Mouse (Mus musculus): Measurements from ENCODE around the gene Vav2. TPM values are rescaled to one million over a fixed set of nuclear protein-coding genes. Genes with fewer than 3 reads are reported as not detected.
A peak's percentile ranks its signal among the peaks of the same experiment; 100 is the strongest.

The Vav2 gene
- polyA plus RNA-seq, 1 experiment from 2014 or later, result 7.5 TPM

DNA sequence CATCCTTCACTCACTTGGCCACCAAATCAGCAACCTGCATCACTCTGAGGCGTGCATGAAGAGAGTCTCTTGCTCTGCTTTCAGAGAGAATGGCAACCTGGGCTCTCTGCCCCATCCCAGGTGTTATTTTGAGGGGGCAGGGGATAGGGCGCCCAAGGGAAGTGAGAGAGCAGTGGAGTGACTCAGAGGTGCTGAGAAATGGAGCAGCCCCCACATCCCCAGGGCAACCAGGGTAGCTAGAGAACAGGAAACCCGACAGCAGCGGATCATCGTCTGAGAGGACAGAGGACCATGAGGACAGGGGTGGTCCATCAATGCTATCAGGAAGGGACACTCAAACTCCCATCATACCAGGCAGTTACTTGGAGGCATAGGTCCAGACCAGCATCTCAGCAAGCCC, 19.9 kb downstream of the Vav2 start:
- ATAC-seq (replicated peaks; ENCODE audit: low FRiP score, low TSS enrichment, low read depth), result no peak
- H3K4me1 ChIP-seq (replicated peaks; ENCODE audit: control insufficient read depth, insufficient read depth, low read length), result peaks cover 29% of the 10 kb centered on the region
- 90% methylated on average over 5 of the region's 5 CpGs for WGBS

DNA sequence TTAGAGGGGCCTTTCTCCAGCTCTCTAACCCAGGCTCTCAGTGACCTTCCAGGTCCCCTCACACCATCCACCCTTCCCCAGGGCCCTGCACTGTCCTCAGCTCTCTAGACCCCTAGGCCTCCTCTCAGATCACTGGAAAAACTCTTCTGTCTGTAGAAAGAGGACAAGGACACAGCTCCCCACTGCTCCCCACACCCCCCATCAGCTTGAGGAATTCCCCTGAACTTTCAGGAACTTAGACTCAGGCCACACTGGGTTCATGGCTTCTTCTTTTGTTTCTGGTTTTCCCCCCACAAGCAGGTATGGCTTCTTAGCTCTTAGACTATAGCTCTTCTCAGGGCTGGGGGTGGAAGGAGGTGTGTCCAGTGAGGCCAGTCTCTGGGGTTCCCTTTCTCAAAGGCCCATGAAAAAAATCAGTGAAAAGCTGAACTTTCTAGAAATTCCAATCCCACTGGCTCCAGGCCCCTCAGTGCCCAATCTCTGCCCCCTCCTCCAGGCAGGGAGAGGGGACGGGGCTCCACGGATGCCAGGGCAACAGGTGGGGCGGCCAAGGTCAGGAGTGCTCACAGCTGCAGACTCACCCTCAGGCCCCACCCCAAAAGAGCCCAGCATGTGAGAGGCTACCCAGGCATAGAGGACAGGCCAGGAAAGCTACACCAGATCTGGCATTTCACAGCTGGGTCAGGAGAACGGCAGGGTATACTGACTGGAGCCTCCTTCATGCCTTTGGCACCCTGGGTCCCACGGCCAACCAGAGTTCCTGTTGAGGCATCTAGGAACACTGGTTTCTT, 21.5 kb downstream of the Vav2 start:
- Histone ChIP-seq H3K4me2 (ENCODE audit: low read length) (no peak overlapping the region), H3K27me3 (replicated peaks; ENCODE audit: control insufficient read depth, insufficient read depth, low read length) (no peaks in the 10 kb centered on the region), H3K4me1 (replicated peaks; ENCODE audit: control insufficient read depth, insufficient read depth, low read length) (peaks cover 19% of the 10 kb centered on the region), H3K9me3 (ENCODE audit: control insufficient read depth, low read length) (no peaks in the 10 kb centered on the region), H3K27ac (ENCODE audit: low read depth) (no peak overlapping the region), H3K36me3 (ENCODE audit: control insufficient read depth, insufficient read depth, low read length) (no peaks in the 10 kb centered on the region), H3K4me3 (ENCODE audit: low read depth, low read length) (no peak overlapping the region), H3K9ac (ENCODE audit: low read length) (no peak overlapping the region)
- WGBS, result 47% methylated on average over 5 of the region's 5 CpGs
- DNase-seq (ENCODE audit: low spot score) (peak; percentile 50), ATAC-seq (replicated peaks; ENCODE audit: low FRiP score, low TSS enrichment, low read depth) (no peak)

More for the DNA sequence above, 19.9 kb downstream of the Vav2 start:
- H3K4me2 ChIP-seq (ENCODE audit: low read length), result no peak overlapping the region
- no peaks in the 10 kb centered on the region for H3K27me3 ChIP-seq (replicated peaks; ENCODE audit: control insufficient read depth, insufficient read depth, low read length)
- no peak overlapping the region for H3K27ac ChIP-seq (ENCODE audit: low read depth)
- H3K4me3 ChIP-seq (ENCODE audit: low read depth, low read length), result no peak overlapping the region
- no peaks in the 10 kb centered on the region for H3K36me3 ChIP-seq (ENCODE audit: control insufficient read depth, insufficient read depth, low read length)
- no peaks in the 10 kb centered on the region for H3K9me3 ChIP-seq (ENCODE audit: control insufficient read depth, low read length)
- DNase-seq (ENCODE audit: low spot score), result no peak
- no peak overlapping the region for H3K9ac ChIP-seq (ENCODE audit: low read length)

DNA sequence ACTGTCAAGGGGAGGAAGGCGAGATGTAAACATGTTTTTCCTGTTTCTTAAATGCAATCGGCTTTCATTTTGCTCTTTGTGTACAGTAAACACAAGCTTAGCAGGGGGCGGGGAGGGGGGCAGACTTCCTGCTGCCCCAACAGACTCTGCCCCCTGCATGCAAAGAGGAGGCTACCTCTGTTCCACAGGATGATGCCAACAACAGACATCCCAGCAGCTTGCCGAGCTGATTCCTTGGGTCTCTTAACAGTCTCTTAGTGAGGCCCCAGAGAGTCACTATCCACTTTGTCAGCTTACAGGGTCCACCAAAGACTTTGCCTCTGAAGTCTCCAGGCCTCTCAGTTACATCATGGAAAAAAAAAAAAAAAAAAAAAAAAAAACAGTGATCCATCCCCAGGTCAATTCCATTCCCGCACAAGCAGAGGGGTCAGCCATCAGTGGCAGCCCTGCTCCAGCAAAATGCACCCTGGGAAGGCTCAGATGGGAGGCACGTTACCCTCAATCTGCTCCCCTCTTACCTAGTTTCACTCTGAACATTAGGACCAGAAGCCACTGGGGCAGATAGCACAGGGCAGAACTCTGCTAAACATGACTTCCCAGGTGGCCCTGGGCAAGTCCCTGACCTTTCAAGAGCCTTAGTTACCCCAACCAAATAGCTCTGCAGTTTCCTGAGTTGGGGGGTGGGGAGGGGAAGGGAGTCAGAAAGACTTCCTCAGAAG, 22.3 kb downstream of the Vav2 start:
- Histone ChIP-seq H3K4me3 (ENCODE audit: low read depth, low read length) (no peak overlapping the region), H3K4me2 (ENCODE audit: low read length) (no peak overlapping the region), H3K9ac (ENCODE audit: low read length) (no peak overlapping the region), H3K36me3 (ENCODE audit: control insufficient read depth, insufficient read depth, low read length) (no peaks in the 10 kb centered on the region), H3K4me1 (replicated peaks; ENCODE audit: control insufficient read depth, insufficient read depth, low read length) (peaks cover 19% of the 10 kb centered on the region), H3K27me3 (replicated peaks; ENCODE audit: control insufficient read depth, insufficient read depth, low read length) (no peaks in the 10 kb centered on the region), H3K9me3 (ENCODE audit: control insufficient read depth, low read length) (no peaks in the 10 kb centered on the region), H3K27ac (ENCODE audit: low read depth) (no peak overlapping the region)
- ATAC-seq (replicated peaks; ENCODE audit: low FRiP score, low TSS enrichment, low read depth), result no peak
- peak; percentile 50 for DNase-seq (ENCODE audit: low spot score)
- 43% methylated on average over 6 of the region's 6 CpGs for WGBS

DNA sequence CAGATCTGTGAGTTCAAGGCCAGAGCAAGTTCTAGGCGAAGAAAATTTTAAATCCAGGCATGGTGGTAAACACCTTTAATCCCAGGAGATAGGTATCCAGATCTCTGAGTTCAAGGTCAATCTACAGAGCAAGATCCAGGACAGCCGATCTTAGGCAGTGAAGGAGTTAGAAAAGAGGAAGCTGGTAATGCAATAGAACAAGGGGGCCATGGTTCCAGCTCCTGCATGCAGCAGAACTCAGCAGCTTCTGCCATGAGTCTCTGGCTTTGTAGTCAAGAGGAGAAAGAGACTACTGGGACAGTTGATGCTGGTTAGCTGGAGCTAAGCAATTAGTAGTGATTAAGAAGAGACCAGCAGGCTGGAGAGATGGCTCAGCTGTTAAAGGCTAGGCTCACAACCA, 25.3 kb downstream of the Vav2 start:
- Histone ChIP-seq H3K9me3 (ENCODE audit: control insufficient read depth, low read length) (no peaks in the 10 kb centered on the region), H3K4me1 (replicated peaks; ENCODE audit: control insufficient read depth, insufficient read depth, low read length) (peaks cover 19% of the 10 kb centered on the region), H3K4me3 (ENCODE audit: low read depth, low read length) (no peak overlapping the region), H3K27ac (ENCODE audit: low read depth) (no peak overlapping the region), H3K27me3 (replicated peaks; ENCODE audit: control insufficient read depth, insufficient read depth, low read length) (no peaks in the 10 kb centered on the region), H3K4me2 (ENCODE audit: low read length) (no peak overlapping the region), H3K36me3 (ENCODE audit: control insufficient read depth, insufficient read depth, low read length) (no peaks in the 10 kb centered on the region), H3K9ac (ENCODE audit: low read length) (no peak overlapping the region)
- no peak for DNase-seq (ENCODE audit: low spot score)
- ATAC-seq (replicated peaks; ENCODE audit: low FRiP score, low TSS enrichment, low read depth), result no peak
- 69% methylated on average over 2 of the region's 2 CpGs for WGBS

DNA sequence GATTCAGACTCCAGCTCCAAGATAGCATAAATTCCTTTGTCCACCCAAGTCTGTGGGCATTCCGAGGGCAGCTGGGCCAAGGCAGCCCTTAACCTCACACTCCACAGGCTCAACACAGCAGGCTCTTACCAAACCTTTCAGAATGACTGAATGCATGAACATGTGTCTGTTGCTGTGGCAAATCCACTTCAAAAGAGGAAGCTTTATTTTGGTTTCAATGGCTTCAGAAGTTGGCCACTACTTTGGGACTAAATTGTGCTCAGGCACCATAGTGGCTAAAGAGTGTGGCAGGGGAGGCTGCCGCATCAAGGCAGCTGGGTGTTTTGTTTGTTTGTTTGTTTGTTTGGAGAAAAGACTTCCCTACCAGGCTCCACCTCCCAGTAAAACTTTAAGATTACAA, 26.8 kb downstream of the Vav2 start:
- Histone ChIP-seq H3K27me3 (replicated peaks; ENCODE audit: control insufficient read depth, insufficient read depth, low read length) (no peaks in the 10 kb centered on the region), H3K9me3 (ENCODE audit: control insufficient read depth, low read length) (no peaks in the 10 kb centered on the region), H3K27ac (ENCODE audit: low read depth) (no peak overlapping the region), H3K36me3 (ENCODE audit: control insufficient read depth, insufficient read depth, low read length) (no peaks in the 10 kb centered on the region), H3K9ac (ENCODE audit: low read length) (no peak overlapping the region), H3K4me1 (replicated peaks; ENCODE audit: control insufficient read depth, insufficient read depth, low read length) (peaks cover 18% of the 10 kb centered on the region), H3K4me3 (ENCODE audit: low read depth, low read length) (no peak overlapping the region), H3K4me2 (ENCODE audit: low read length) (no peak overlapping the region)
- no peak for DNase-seq (ENCODE audit: low spot score)
- WGBS, result 96% methylated on average over 2 of the region's 2 CpGs
- ATAC-seq (replicated peaks; ENCODE audit: low FRiP score, low TSS enrichment, low read depth), result no peak

DNA sequence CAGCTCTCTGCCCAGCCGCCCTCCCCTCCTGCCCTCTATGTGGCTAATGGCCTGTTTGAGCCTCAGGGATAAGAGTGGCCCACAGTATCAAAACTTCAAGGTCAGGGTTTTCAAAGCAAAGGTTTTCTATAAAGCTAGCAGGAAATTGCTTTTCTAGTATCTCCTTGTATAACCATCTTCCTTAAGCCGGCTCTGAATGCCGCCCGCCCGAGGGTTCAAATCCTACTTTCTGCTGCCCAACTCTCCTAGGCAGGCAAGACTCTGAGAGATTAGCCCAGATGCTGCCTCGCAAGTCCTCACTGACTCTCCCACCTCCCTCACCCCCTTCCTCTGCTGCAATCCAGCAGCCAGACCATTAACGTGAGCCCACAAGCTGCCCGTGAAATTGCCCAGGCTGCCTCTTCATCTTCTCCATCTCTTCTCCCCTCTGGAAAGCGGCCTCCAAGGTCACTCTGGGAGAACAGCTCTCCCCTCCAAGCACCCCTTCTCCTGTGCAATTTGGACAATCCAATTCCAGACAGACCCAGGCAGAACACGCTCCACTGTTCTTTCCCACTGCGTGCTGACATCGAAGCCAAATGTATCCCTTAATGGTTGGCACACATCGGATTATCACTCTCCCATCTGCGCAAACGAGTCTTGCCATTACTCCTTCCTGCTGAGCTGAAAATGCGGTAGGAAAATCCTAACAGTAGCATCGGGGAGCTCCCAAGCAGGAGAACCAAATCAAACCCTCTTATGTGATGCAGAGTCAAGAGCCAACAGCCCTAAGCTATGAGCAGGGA, 30.0 kb downstream of the Vav2 start:
- H3K4me3 ChIP-seq (ENCODE audit: low read depth, low read length), result no peak overlapping the region
- H3K27me3 ChIP-seq (replicated peaks; ENCODE audit: control insufficient read depth, insufficient read depth, low read length), result no peaks in the 10 kb centered on the region
- H3K4me1 ChIP-seq (replicated peaks; ENCODE audit: control insufficient read depth, insufficient read depth, low read length), result peaks cover 14% of the 10 kb centered on the region
- DNase-seq (ENCODE audit: low spot score) (no peak), ATAC-seq (replicated peaks; ENCODE audit: low FRiP score, low TSS enrichment, low read depth) (no peak)
- no peak overlapping the region for H3K4me2 ChIP-seq (ENCODE audit: low read length)
- H3K9me3 ChIP-seq (ENCODE audit: control insufficient read depth, low read length), result no peaks in the 10 kb centered on the region
- no peaks in the 10 kb centered on the region for H3K36me3 ChIP-seq (ENCODE audit: control insufficient read depth, insufficient read depth, low read length)
- H3K9ac ChIP-seq (ENCODE audit: low read length), result no peak overlapping the region
- no peak overlapping the region for H3K27ac ChIP-seq (ENCODE audit: low read depth)
- 66% methylated on average over 17 of the region's 17 CpGs for WGBS

DNA sequence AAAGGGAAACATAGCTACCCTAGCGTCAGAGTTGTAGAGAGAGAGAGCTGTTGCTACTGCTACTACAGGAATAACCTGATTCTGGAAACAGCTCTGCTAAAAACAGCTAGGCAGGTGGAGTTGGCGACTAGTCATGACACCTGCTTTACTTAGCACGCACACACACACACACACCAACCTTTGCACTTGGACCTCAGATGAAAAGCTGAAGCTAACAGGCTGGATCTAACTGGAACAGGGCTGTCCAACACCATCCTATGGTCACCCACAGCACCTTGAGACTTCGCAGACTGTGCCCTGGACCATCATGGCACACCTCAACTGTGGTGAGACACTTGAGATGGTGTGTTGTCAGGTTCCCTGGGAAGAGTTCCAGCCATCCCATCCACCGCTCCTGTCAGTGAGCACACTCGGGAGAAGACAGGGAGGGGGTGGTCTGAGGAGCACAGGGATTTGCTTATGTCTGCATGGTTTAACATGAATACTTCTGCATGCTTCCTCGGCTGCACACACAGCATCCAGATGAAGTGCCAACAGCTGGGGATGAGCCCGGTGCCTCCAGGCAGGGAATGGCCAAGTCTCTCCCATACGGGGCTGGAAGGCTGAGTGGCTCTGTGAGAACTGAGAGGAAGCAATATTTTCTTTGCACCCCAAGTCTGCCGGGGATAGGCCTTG, 32.5 kb downstream of the Vav2 start:
- DNase-seq (ENCODE audit: low spot score), result no peak
- peaks cover 29% of the 10 kb centered on the region for H3K4me1 ChIP-seq (replicated peaks; ENCODE audit: control insufficient read depth, insufficient read depth, low read length)
- H3K9me3 ChIP-seq (ENCODE audit: control insufficient read depth, low read length), result no peaks in the 10 kb centered on the region
- no peak overlapping the region for H3K27ac ChIP-seq (ENCODE audit: low read depth)
- no peak overlapping the region for H3K4me2 ChIP-seq (ENCODE audit: low read length)
- H3K36me3 ChIP-seq (ENCODE audit: control insufficient read depth, insufficient read depth, low read length), result no peaks in the 10 kb centered on the region
- 66% methylated on average over 10 of the region's 10 CpGs for WGBS
- no peak overlapping the region for H3K4me3 ChIP-seq (ENCODE audit: low read depth, low read length)
- H3K27me3 ChIP-seq (replicated peaks; ENCODE audit: control insufficient read depth, insufficient read depth, low read length), result no peaks in the 10 kb centered on the region
- no peak overlapping the region for H3K9ac ChIP-seq (ENCODE audit: low read length)
- ATAC-seq (replicated peaks; ENCODE audit: low FRiP score, low TSS enrichment, low read depth), result no peak

DNA sequence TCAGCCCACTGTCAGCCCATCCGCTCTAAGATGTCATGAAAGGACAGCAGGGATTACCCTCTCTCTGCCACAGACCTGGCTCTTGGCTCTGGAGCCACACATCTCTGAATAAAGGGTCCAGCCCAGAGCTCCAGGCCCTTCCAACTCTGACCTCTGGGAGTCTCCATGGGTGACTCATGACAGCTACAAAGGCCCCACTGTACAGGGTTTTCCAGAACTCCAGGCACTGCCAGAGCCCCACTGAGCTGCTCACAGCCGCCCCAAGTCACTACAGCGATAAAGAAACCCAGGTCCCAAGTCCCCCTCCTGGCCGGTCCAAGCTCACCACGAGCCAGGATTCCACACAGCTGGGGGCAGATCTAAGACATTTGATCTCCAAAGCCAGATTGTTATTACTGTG, 34.6 kb downstream of the Vav2 start:
- Histone ChIP-seq H3K4me1 (replicated peaks; ENCODE audit: control insufficient read depth, insufficient read depth, low read length) (peaks cover 33% of the 10 kb centered on the region), H3K9me3 (ENCODE audit: control insufficient read depth, low read length) (no peaks in the 10 kb centered on the region), H3K27ac (ENCODE audit: low read depth) (no peak overlapping the region), H3K27me3 (replicated peaks; ENCODE audit: control insufficient read depth, insufficient read depth, low read length) (no peaks in the 10 kb centered on the region), H3K4me2 (ENCODE audit: low read length) (no peak overlapping the region), H3K9ac (ENCODE audit: low read length) (no peak overlapping the region), H3K4me3 (ENCODE audit: low read depth, low read length) (no peak overlapping the region), H3K36me3 (ENCODE audit: control insufficient read depth, insufficient read depth, low read length) (no peaks in the 10 kb centered on the region)
- DNase-seq (ENCODE audit: low spot score) (no peak), ATAC-seq (replicated peaks; ENCODE audit: low FRiP score, low TSS enrichment, low read depth) (no peak)
- WGBS, result 40% methylated on average over 5 of the region's 5 CpGs
